Comparison of ENCODE assay signal across 15 mouse cellular contexts in genomic region chr8:115983397-115983796, GRCm38 (mm10).
DNase-seq lines count a peak whose midpoint lies in the region; ATAC-seq and TF ChIP-seq lines count a peak whose summit lies in the region.
"Had no signal": no experiment of that assay in that cellular context is flagged by ENCODE, and none has a peak within 500 bp of the region (broad histone marks: within the 10 kb centered on the region; RNA-seq: fewer than 3 reads in every experiment).

No protein-coding gene starts in this region.

- H3K27ac ChIP-seq in liver, adult 2 months (replicated peaks; ENCODE audit: insufficient read depth, low read depth, low read length): peak overlapping the region; percentile 85
- no peak overlapping the region for H3K27ac ChIP-seq in stomach, postnatal 0 days (replicated peaks)
- H3K27ac ChIP-seq: embryonic facial prominence, embryonic 12.5 days; heart, embryonic 10.5 days; neural tube, embryonic 12.5 days had no signal

- no peak overlapping the region for H3K4me3 ChIP-seq in liver, adult 2 months (ENCODE audit: insufficient read depth, low read depth, low read length)
- H3K4me3 ChIP-seq in stomach, postnatal 0 days (ENCODE audit: low read depth, low read length): no peak overlapping the region
- H3K4me3 ChIP-seq: embryonic facial prominence, embryonic 12.5 days; heart, embryonic 10.5 days; neural tube, embryonic 12.5 days had no signal

- no peak for TF ChIP-seq EP300 in stomach, postnatal 0 days (optimal IDR thresholded peaks at IDR 0.05)

- no peak for TF ChIP-seq POLR2A in liver, adult 2 months (IDR thresholded peaks at IDR 0.05; ENCODE audit: extremely low read depth, insufficient read depth, low read length)

- no peak for ATAC-seq in stomach, postnatal 0 days (ENCODE audit: low FRiP score, low TSS enrichment)
- ATAC-seq: hindbrain, embryonic 16.5 days had no signal

- TF ChIP-seq CTCF in liver, adult 2 months (IDR thresholded peaks at IDR 0.05; ENCODE audit: low read depth, low read length): no peak
- no peak for TF ChIP-seq CTCF in stomach, postnatal 0 days (IDR thresholded peaks at IDR 0.05; ENCODE audit: low read depth)

- no peaks in the 10 kb centered on the region for H3K36me3 ChIP-seq in liver, adult 2 months (ENCODE audit: control insufficient read depth, insufficient read depth, low read length)
- no peaks in the 10 kb centered on the region for H3K36me3 ChIP-seq in stomach, postnatal 0 days (ENCODE audit: control insufficient read depth, insufficient read depth, low read length)
- H3K36me3 ChIP-seq: embryonic facial prominence, embryonic 12.5 days; heart, embryonic 10.5 days; neural tube, embryonic 12.5 days had no signal

- no peaks in the 10 kb centered on the region for H3K27me3 ChIP-seq in liver, adult 2 months (ENCODE audit: control insufficient read depth, insufficient read depth, low read length)
- H3K27me3 ChIP-seq in stomach, postnatal 0 days (ENCODE audit: control insufficient read depth, insufficient read depth, low read length): no peaks in the 10 kb centered on the region
- H3K27me3 ChIP-seq: embryonic facial prominence, embryonic 12.5 days; neural tube, embryonic 12.5 days had no signal

- H3K9ac ChIP-seq in liver, adult 2 months (ENCODE audit: low read depth, low read length): 0 out of 2 replicates have a peak overlapping the region, but pooled peaks have one; percentile 51
- H3K9ac ChIP-seq in stomach, postnatal 0 days (ENCODE audit: low read length): no peak overlapping the region
- H3K9ac ChIP-seq: embryonic facial prominence, embryonic 12.5 days; neural tube, embryonic 12.5 days had no signal

- 23% methylated on average over 6 of the region's 6 CpGs for WGBS in liver, adult 2 months
- 66% methylated on average over 6 of the region's 6 CpGs for WGBS in stomach, postnatal 0 days

- no peaks in the 10 kb centered on the region for H3K79me2 ChIP-seq in liver, adult 2 months (ENCODE audit: control insufficient read depth, insufficient read depth, low read length)

- H3K9me3 ChIP-seq in stomach, postnatal 0 days (ENCODE audit: control insufficient read depth, low read length): no peaks in the 10 kb centered on the region
- H3K9me3 ChIP-seq: embryonic facial prominence, embryonic 12.5 days; heart, embryonic 10.5 days; neural tube, embryonic 12.5 days had no signal

- peaks cover 10% of the 10 kb centered on the region for H3K4me1 ChIP-seq in liver, adult 2 months (ENCODE audit: control insufficient read depth, insufficient read depth, low read length)
- no peaks in the 10 kb centered on the region for H3K4me1 ChIP-seq in stomach, postnatal 0 days (replicated peaks; ENCODE audit: control insufficient read depth, insufficient read depth)
- H3K4me1 ChIP-seq: embryonic facial prominence, embryonic 12.5 days; heart, embryonic 10.5 days; neural tube, embryonic 12.5 days had no signal

- peak; percentile 100 for DNase-seq in liver, adult 2 months (ENCODE audit: extremely low read depth, low read depth, low spot score)
- no peak for DNase-seq in liver
- DNase-seq in adrenal gland, adult 8-10 months: peak; percentile 5
- peak; percentile 89 for DNase-seq in kidney, adult 18-20 months
- DNase-seq in kidney, postnatal 36 days: peak; percentile 93 to 94
- DNase-seq in frontal cortex, postnatal 10 days (ENCODE audit: low spot score in 2 of 2): no peak
- DNase-seq in frontal cortex, postnatal 14 days (ENCODE audit: low spot score in 2 of 2): no peak
- no peak for DNase-seq in stomach, postnatal 0 days (ENCODE audit: low spot score)
- DNase-seq: lung, adult 18-20 months; lung, postnatal 4 days; midbrain, embryonic 14.5 days had no signal

- H3K4me2 ChIP-seq in stomach, postnatal 0 days (replicated peaks; ENCODE audit: low read depth): no peak overlapping the region
- H3K4me2 ChIP-seq: embryonic facial prominence, embryonic 12.5 days; neural tube, embryonic 12.5 days had no signal

Comparison
In these comparisons a context has a peak if more than half of its experiments do, and no peak if none do; other contexts are left out.
1. DNase-seq: peak in liver, adult 2 months (single experiment), adrenal gland, adult 8-10 months (single experiment), kidney, adult 18-20 months (single experiment) and kidney, postnatal 36 days (2 of 2); none in liver (single experiment), frontal cortex, postnatal 10 days (0 of 2), frontal cortex, postnatal 14 days (0 of 2) and stomach, postnatal 0 days (single experiment).